Mouse (Mus musculus) myocyte (in vitro differentiated cells): Measurements from ENCODE around the gene Mob2. TPM values are rescaled to one million over a fixed set of nuclear protein-coding genes. Genes with fewer than 3 reads are reported as not detected.

ENCODE experiments used
- H3K27me3 ChIP-seq: one replicate; pipeline ENCODE4 v1.6.1; 2011; ENCODE audit not compliant: control insufficient read depth, insufficient read depth, insufficient read length
- H3K36me3 ChIP-seq: one replicate; pipeline ENCODE4 v1.6.1; 2011; ENCODE audit not compliant: control insufficient read depth, insufficient read depth
- H3K4me2 ChIP-seq: one replicate; pipeline ENCODE4 v1.6.1; 2011; ENCODE audit warnings: low read depth, control low read depth
- H3K4me3 ChIP-seq: one replicate; pipeline ENCODE4 v1.5.1; 2011; ENCODE audit warnings: mild to moderate bottlenecking, control low read depth, moderate library complexity
- H3K79me2 ChIP-seq: one replicate; pipeline ENCODE4 v1.6.1; 2011; ENCODE audit not compliant: control insufficient read depth, insufficient read depth
- H3ac ChIP-seq: one replicate; pipeline ENCODE4 v1.6.1; 2011; ENCODE audit not compliant: control insufficient read depth, insufficient read length
- CEBPB ChIP-seq: IDR thresholded peaks from 2 replicates; pipeline ENCODE4 v1.6.1; 2011; ENCODE audit warnings: mild to moderate bottlenecking, moderate library complexity; ENCODE audit not compliant: poor library complexity, insufficient read depth, severe bottlenecking
- E2F4 ChIP-seq: IDR thresholded peaks from one replicate; pipeline ENCODE4 v1.6.1; 2011; ENCODE audit warnings: mild to moderate bottlenecking, control low read depth, moderate library complexity; ENCODE audit not compliant: insufficient read depth
- MAX ChIP-seq: IDR thresholded peaks from one replicate; pipeline ENCODE4 v1.6.1; 2011; ENCODE audit warnings: low read depth, mild to moderate bottlenecking, control low read depth
- MYOD1 ChIP-seq, 3 experiments: IDR thresholded peaks; one replicate each; pipeline ENCODE4 v1.6.1; 2011; ENCODE audit warnings: control low read depth in 2 of 3, low read depth in 2 of 3, mild to moderate bottlenecking in 2 of 3, moderate library complexity in 1 of 3; ENCODE audit not compliant: insufficient read length in 2 of 3, control insufficient read depth in 1 of 3
- MYOG ChIP-seq, 3 experiments: IDR thresholded peaks; one replicate each; pipeline ENCODE4 v1.6.1; 2011; ENCODE audit warnings: control low read depth in 2 of 3, low read depth in 2 of 3, mild to moderate bottlenecking in 2 of 3; ENCODE audit not compliant: insufficient read length in 2 of 3, control insufficient read depth in 1 of 3, insufficient read depth in 1 of 3
- POLR2A ChIP-seq: IDR thresholded peaks from one replicate; pipeline ENCODE4 v1.6.1; 2011; ENCODE audit warnings: low read depth, mild to moderate bottlenecking, control low read depth, moderate library complexity; ENCODE audit not compliant: insufficient read length
- POLR2AphosphoS2 ChIP-seq: IDR thresholded peaks from one replicate; pipeline ENCODE4 v1.6.1; 2011; ENCODE audit warnings: low read depth, control low read depth; ENCODE audit not compliant: insufficient read length
- REST ChIP-seq: IDR thresholded peaks from one replicate; pipeline ENCODE4 v1.6.1; 2011; ENCODE audit warnings: mild to moderate bottlenecking, control low read depth, moderate library complexity; ENCODE audit not compliant: insufficient read depth, insufficient read length
- SRF ChIP-seq: IDR thresholded peaks from one replicate; pipeline ENCODE4 v1.6.1; 2011; ENCODE audit warnings: low read depth; ENCODE audit not compliant: control insufficient read depth, insufficient read length
- TCF12 ChIP-seq: IDR thresholded peaks from one replicate; pipeline ENCODE4 v1.6.1; 2011; ENCODE audit warnings: mild to moderate bottlenecking, control low read depth; ENCODE audit not compliant: poor library complexity, insufficient read depth, severe bottlenecking
- TCF3 ChIP-seq: IDR thresholded peaks from one replicate; pipeline ENCODE4 v1.6.1; 2011; ENCODE audit warnings: low read depth, control low read depth; ENCODE audit not compliant: insufficient read length
- USF1 ChIP-seq: IDR thresholded peaks from one replicate; pipeline ENCODE4 v1.6.1; 2011; ENCODE audit warnings: low read depth, mild to moderate bottlenecking, control low read depth, moderate library complexity
- polyA plus RNA-seq: library from polyadenylated mRNA; unstranded; fragments of >200 nt; fragmentation: generic; extraction: Trizol; gene quantifications from one replicate; pipeline ENCODE4 v1.2.1, GENCODE M21; 2012; ENCODE audit warnings: missing spikeins

Mob2 gene
- polyA plus RNA-seq, 1 experiment = 39.2 TPM

GRCm38 (mm10) chr7:142089648-142090447 is 29.0 kb upstream of the Mob2 start:
- Histone ChIP-seq H3K4me2 (no peak overlapping the region), H3K79me2 (peaks cover 28% of the 10 kb centered on the region), H3K27me3 (no peaks in the 10 kb centered on the region), H3K36me3 (peaks cover 17% of the 10 kb centered on the region), H3ac (no peak overlapping the region), H3K4me3 (no peak overlapping the region)
- TF ChIP-seq CEBPB (no peak), TCF12 (no peak), POLR2A (no peak), REST (no peak), USF1 (no peak), MYOG (IDR thresholded peaks at IDR 0.05; ENCODE audit: control insufficient read depth in 1 of 3, insufficient read depth in 1 of 3, insufficient read length in 2 of 3, low read depth in 2 of 3) (no peak), TCF3 (no peak), MAX (no peak), E2F4 (no peak), POLR2AphosphoS2 (no peak), MYOD1 (IDR thresholded peaks at IDR 0.05; ENCODE audit: control insufficient read depth in 1 of 3, insufficient read length in 2 of 3, low read depth in 2 of 3) (no peak), SRF (no peak)

GRCm38 (mm10) chr7:142088886-142089285 is 28.0 kb upstream of the Mob2 start:
- Histone ChIP-seq H3ac (no peak overlapping the region), H3K4me2 (peak overlapping the region; percentile 40), H3K36me3 (peaks cover 17% of the 10 kb centered on the region), H3K79me2 (peaks cover 25% of the 10 kb centered on the region), H3K4me3 (no peak overlapping the region), H3K27me3 (no peaks in the 10 kb centered on the region)
- TF ChIP-seq POLR2AphosphoS2 (no peak), MYOG (IDR thresholded peaks at IDR 0.05; ENCODE audit: control insufficient read depth in 1 of 3, insufficient read depth in 1 of 3, insufficient read length in 2 of 3, low read depth in 2 of 3) (no peak), SRF (no peak), MYOD1 (IDR thresholded peaks at IDR 0.05; ENCODE audit: control insufficient read depth in 1 of 3, insufficient read length in 2 of 3, low read depth in 2 of 3) (no peak), CEBPB (no peak), POLR2A (no peak), USF1 (no peak), E2F4 (no peak), MAX (no peak), TCF12 (no peak), TCF3 (no peak), REST (no peak)

- Histone ChIP-seq H3K27me3 (no peaks in the 10 kb centered on the region), H3K4me2 (no peak overlapping the region), H3K79me2 (peaks cover 9% of the 10 kb centered on the region), H3K4me3 (no peak overlapping the region), H3ac (no peak overlapping the region), H3K36me3 (peaks cover 25% of the 10 kb centered on the region)
- TF ChIP-seq MYOD1 (IDR thresholded peaks at IDR 0.05; ENCODE audit: control insufficient read depth in 1 of 3, insufficient read length in 2 of 3, low read depth in 2 of 3) = no peak
Observed at GRCm38 (mm10) chr7:142087069-142087652, 26.3 kb upstream of the Mob2 start.

- H3K36me3 ChIP-seq = peaks cover 25% of the 10 kb centered on the region
- no peaks in the 10 kb centered on the region for H3K27me3 ChIP-seq
Observed at GRCm38 (mm10) chr7:142086159-142086905, 25.5 kb upstream of the Mob2 start.

GRCm38 (mm10) chr7:142084820-142085219 is 24.0 kb upstream of the Mob2 start:
- Histone ChIP-seq H3K4me2 (peak overlapping the region; percentile 94), H3ac (peak overlapping the region; percentile 17), H3K36me3 (peaks cover 25% of the 10 kb centered on the region), H3K27me3 (no peaks in the 10 kb centered on the region), H3K79me2 (no peaks in the 10 kb centered on the region), H3K4me3 (peak overlapping the region; percentile 18)
- TF ChIP-seq TCF3 = no peak
- TF ChIP-seq MAX = no peak
- TF ChIP-seq POLR2AphosphoS2 = no peak
- TF ChIP-seq POLR2A = peak; percentile 67
- no peak for TF ChIP-seq REST
- no peak for TF ChIP-seq MYOD1 (IDR thresholded peaks at IDR 0.05; ENCODE audit: control insufficient read depth in 1 of 3, insufficient read length in 2 of 3, low read depth in 2 of 3)
- TF ChIP-seq MYOG (IDR thresholded peaks at IDR 0.05; ENCODE audit: control insufficient read depth in 1 of 3, insufficient read depth in 1 of 3, insufficient read length in 2 of 3, low read depth in 2 of 3) = peak in 1 of 3 experiments; percentile 64
- TF ChIP-seq TCF12 = no peak
- TF ChIP-seq CEBPB = peak; percentile 92
- no peak for TF ChIP-seq USF1
- TF ChIP-seq SRF = peak; percentile 5
- TF ChIP-seq E2F4 = no peak

More at GRCm38 (mm10) chr7:142086159-142086905, 25.5 kb upstream of the Mob2 start:
- TF ChIP-seq MYOG (IDR thresholded peaks at IDR 0.05; ENCODE audit: control insufficient read depth in 1 of 3, insufficient read depth in 1 of 3, insufficient read length in 2 of 3, low read depth in 2 of 3) = no peak
- TF ChIP-seq POLR2AphosphoS2 = no peak
- H3K4me3 ChIP-seq = no peak overlapping the region
- H3ac ChIP-seq = no peak overlapping the region
- peaks cover 3% of the 10 kb centered on the region for H3K79me2 ChIP-seq
- no peak overlapping the region for H3K4me2 ChIP-seq
